Mouse (Mus musculus) MEL (cell line): ENCODE results near the gene Prpf8.

ENCODE experiments used
- CTCF ChIP-seq, 3 experiments: IDR thresholded peaks in 2 of 3; conservative IDR thresholded peaks in 1 of 3; 2 replicates each; pipeline ENCODE4 v1.5.1; 2011 to 2012; ENCODE audit warnings: low read length in 3 of 3, low read depth in 2 of 3, mild to moderate bottlenecking in 2 of 3, improper control_type of control experiment in 1 of 3, inconsistent platforms in 1 of 3, mixed read lengths in 1 of 3, moderate library complexity in 1 of 3; ENCODE audit not compliant: control insufficient read depth in 1 of 3, insufficient read depth in 1 of 3, poor library complexity in 1 of 3, severe bottlenecking in 1 of 3
- E2F4 ChIP-seq: IDR thresholded peaks from 2 replicates; pipeline ENCODE4 v1.6.1; 2011; ENCODE audit warnings: low read depth, low read length, improper control_type of control experiment, borderline replicate concordance
- GATA1 ChIP-seq: IDR thresholded peaks from 2 replicates; pipeline ENCODE4 v1.6.1; 2011; ENCODE audit warnings: low read depth, low read length, improper control_type of control experiment
- POLR2A ChIP-seq, 2 experiments: IDR thresholded peaks; 2 replicates each; pipeline ENCODE4 v1.6.1; 2011 to 2012; ENCODE audit warnings: low read length in 2 of 2, mild to moderate bottlenecking in 2 of 2, control low read depth in 1 of 2, improper control_type of control experiment in 1 of 2, low read depth in 1 of 2, moderate library complexity in 1 of 2; ENCODE audit not compliant: control insufficient read depth in 1 of 2, insufficient read depth in 1 of 2, poor library complexity in 1 of 2
- POLR2AphosphoS5 ChIP-seq: IDR thresholded peaks from 2 replicates; pipeline ENCODE4 v1.6.1; 2012; ENCODE audit warnings: low read depth, borderline replicate concordance, mild to moderate bottlenecking, inconsistent platforms, low read length, moderate library complexity, mixed read lengths
- SMC3 ChIP-seq: IDR thresholded peaks from 2 replicates; pipeline ENCODE4 v1.6.1; 2011; ENCODE audit warnings: low read depth, low read length, improper control_type of control experiment
- TBP ChIP-seq: IDR thresholded peaks from 2 replicates; pipeline ENCODE4 v1.8.0; 2011; ENCODE audit warnings: low read depth, low read length, improper control_type of control experiment
- UBTF ChIP-seq: IDR thresholded peaks from 2 replicates; pipeline ENCODE4 v1.6.1; 2012; ENCODE audit warnings: low read depth, mild to moderate bottlenecking, inconsistent platforms, low read length, improper control_type of control experiment, moderate library complexity, borderline replicate concordance; ENCODE audit not compliant: insufficient read depth
- USF1 ChIP-seq: IDR thresholded peaks from 2 replicates; pipeline ENCODE4 v1.6.1; 2014; ENCODE audit warnings: low read depth, mild to moderate bottlenecking, inconsistent platforms, low read length, improper control_type of control experiment, moderate library complexity
- ZNF384 ChIP-seq: IDR thresholded peaks from 2 replicates; pipeline ENCODE4 v1.6.1; 2012; ENCODE audit warnings: low read depth, mild to moderate bottlenecking, inconsistent platforms, low read length, improper control_type of control experiment

GRCm38 (mm10) chr11:75511213-75511612, 24.6 kb downstream of the Prpf8 start:
- no peak for TF ChIP-seq SMC3
- no peak for TF ChIP-seq ZNF384
- TF ChIP-seq POLR2AphosphoS5, result no peak
- no peak for TF ChIP-seq USF1
- no peak for TF ChIP-seq POLR2A (IDR thresholded peaks at IDR 0.05; ENCODE audit: control insufficient read depth in 1 of 2, insufficient read depth in 1 of 2, low read depth in 1 of 2, low read length in 2 of 2, poor library complexity in 1 of 2)
- no peak for TF ChIP-seq CTCF (IDR thresholded peaks at IDR 0.05 in 2 of 3, conservative IDR thresholded peaks at IDR 0.05 in 1 of 3; ENCODE audit: control insufficient read depth in 1 of 3, insufficient read depth in 1 of 3, low read depth in 2 of 3, low read length in 3 of 3, poor library complexity in 1 of 3, severe bottlenecking in 1 of 3)
- TF ChIP-seq TBP, result no peak
- no peak for TF ChIP-seq UBTF
- no peak for TF ChIP-seq GATA1
- no peak for TF ChIP-seq E2F4
